Mouse (Mus musculus): ENCODE measurements at regions not wholly inside any gene's neighbourhood (a gene's known extent, or its start where the extent isn't known, plus 50 kb on each side); places are given as distances from the start of the nearest gene placed in this dataset.
"Not testable (repeated sequence)": the region's sequence is repeated elsewhere in the genome, so short reads cannot be mapped to it uniquely, and the experiment has no call there.

GRCm38 (mm10) chr6:41140916-41141315 is 105.6 kb upstream of the 2210010C04Rik start:
- 96% methylated on average over 1 of the region's 1 CpGs for WGBS
- Histone ChIP-seq H3K9ac (ENCODE audit: low read length) (no peak overlapping the region), H3K27me3 (ENCODE audit: control insufficient read depth, insufficient read depth, low read length) (no peaks in the 10 kb centered on the region), H3K27ac (ENCODE audit: low read depth, low read length) (no peak overlapping the region), H3K9me3 (ENCODE audit: control insufficient read depth, low read length) (no peaks in the 10 kb centered on the region), H3K4me2 (ENCODE audit: low read depth) (no peak overlapping the region), H3K4me3 (ENCODE audit: low read depth, low read length) (no peak overlapping the region), H3K36me3 (ENCODE audit: control insufficient read depth, insufficient read depth, low read length) (no peaks in the 10 kb centered on the region), H3K4me1 (ENCODE audit: control insufficient read depth, insufficient read depth, low read length) (no peaks in the 10 kb centered on the region)
- DNase-seq (ENCODE audit: low spot score) = no peak
- ATAC-seq (ENCODE audit: insufficient read depth, low FRiP score, low TSS enrichment) = no peak

- ATAC-seq (ENCODE audit: insufficient read depth, low FRiP score, low TSS enrichment) = peak; percentile 63; the same call in 1 of the 2 replicates
- not testable (repeated sequence) for H3K27me3 ChIP-seq (ENCODE audit: control insufficient read depth, insufficient read depth, low read length); H3K4me1 ChIP-seq (ENCODE audit: control insufficient read depth, insufficient read depth, low read length); H3K4me2 ChIP-seq (ENCODE audit: low read depth); H3K9me3 ChIP-seq (ENCODE audit: control insufficient read depth, low read length); H3K36me3 ChIP-seq (ENCODE audit: control insufficient read depth, insufficient read depth, low read length); DNase-seq (ENCODE audit: low spot score); H3K4me3 ChIP-seq (ENCODE audit: low read depth, low read length); H3K9ac ChIP-seq (ENCODE audit: low read length); H3K27ac ChIP-seq (ENCODE audit: low read depth, low read length)
- 50% methylated on average over 2 of the region's 2 CpGs for WGBS
These were observed 102.1 kb upstream of the 2210010C04Rik start for GRCm38 (mm10) chr6:41137401-41137777.

GRCm38 (mm10) chr6:41136717-41137400 is 101.5 kb upstream of the 2210010C04Rik start:
- no peaks in the 10 kb centered on the region for H3K36me3 ChIP-seq (ENCODE audit: control insufficient read depth, insufficient read depth, low read length)
- H3K4me3 ChIP-seq (ENCODE audit: low read depth, low read length) = no peak overlapping the region
- no peak overlapping the region for H3K27ac ChIP-seq (ENCODE audit: low read depth, low read length)
- DNase-seq (ENCODE audit: low spot score) = peak; percentile 70
- H3K4me2 ChIP-seq (ENCODE audit: low read depth) = no peak overlapping the region
- WGBS = 36% methylated on average over 6 of the region's 6 CpGs
- no peaks in the 10 kb centered on the region for H3K9me3 ChIP-seq (ENCODE audit: control insufficient read depth, low read length)
- H3K9ac ChIP-seq (ENCODE audit: low read length) = no peak overlapping the region
- H3K27me3 ChIP-seq (ENCODE audit: control insufficient read depth, insufficient read depth, low read length) = no peaks in the 10 kb centered on the region
- ATAC-seq (ENCODE audit: insufficient read depth, low FRiP score, low TSS enrichment) = peak; percentile 67
- H3K4me1 ChIP-seq (ENCODE audit: control insufficient read depth, insufficient read depth, low read length) = no peaks in the 10 kb centered on the region

GRCm38 (mm10) chr6:41135160-41135559 is 99.9 kb upstream of the 2210010C04Rik start:
- H3K27me3 ChIP-seq (ENCODE audit: control insufficient read depth, insufficient read depth, low read length) = no peaks in the 10 kb centered on the region
- H3K27ac ChIP-seq (ENCODE audit: low read depth, low read length) = no peak overlapping the region
- no peak overlapping the region for H3K9ac ChIP-seq (ENCODE audit: low read length)
- ATAC-seq (ENCODE audit: insufficient read depth, low FRiP score, low TSS enrichment) (no peak), DNase-seq (ENCODE audit: low spot score) (no peak)
- H3K9me3 ChIP-seq (ENCODE audit: control insufficient read depth, low read length) = no peaks in the 10 kb centered on the region
- no peaks in the 10 kb centered on the region for H3K36me3 ChIP-seq (ENCODE audit: control insufficient read depth, insufficient read depth, low read length)
- H3K4me1 ChIP-seq (ENCODE audit: control insufficient read depth, insufficient read depth, low read length) = no peaks in the 10 kb centered on the region
- WGBS = 75% methylated on average over 4 of the region's 4 CpGs
- H3K4me2 ChIP-seq (ENCODE audit: low read depth) = no peak overlapping the region
- H3K4me3 ChIP-seq (ENCODE audit: low read depth, low read length) = no peak overlapping the region

GRCm38 (mm10) chr6:41129906-41130305 is 94.6 kb upstream of the 2210010C04Rik start:
- no peak for ATAC-seq (ENCODE audit: insufficient read depth, low FRiP score, low TSS enrichment)
- no peak for DNase-seq (ENCODE audit: low spot score)
- no peaks in the 10 kb centered on the region for H3K27me3 ChIP-seq (ENCODE audit: control insufficient read depth, insufficient read depth, low read length)

GRCm38 (mm10) chr6:41127816-41128215 is 92.5 kb upstream of the 2210010C04Rik start:
- WGBS = 88% methylated on average over 7 of the region's 7 CpGs
- Histone ChIP-seq H3K27ac (ENCODE audit: low read depth, low read length) (no peak overlapping the region), H3K36me3 (ENCODE audit: control insufficient read depth, insufficient read depth, low read length) (no peaks in the 10 kb centered on the region), H3K4me3 (ENCODE audit: low read depth, low read length) (no peak overlapping the region), H3K27me3 (ENCODE audit: control insufficient read depth, insufficient read depth, low read length) (no peaks in the 10 kb centered on the region), H3K9ac (ENCODE audit: low read length) (no peak overlapping the region), H3K9me3 (ENCODE audit: control insufficient read depth, low read length) (no peaks in the 10 kb centered on the region), H3K4me1 (ENCODE audit: control insufficient read depth, insufficient read depth, low read length) (no peaks in the 10 kb centered on the region), H3K4me2 (ENCODE audit: low read depth) (no peak overlapping the region)
- DNase-seq (ENCODE audit: low spot score) (no peak), ATAC-seq (ENCODE audit: insufficient read depth, low FRiP score, low TSS enrichment) (no peak)

More at GRCm38 (mm10) chr6:41129906-41130305, 94.6 kb upstream of the 2210010C04Rik start:
- H3K4me3 ChIP-seq (ENCODE audit: low read depth, low read length) = no peak overlapping the region
- no peaks in the 10 kb centered on the region for H3K9me3 ChIP-seq (ENCODE audit: control insufficient read depth, low read length)
- no peak overlapping the region for H3K27ac ChIP-seq (ENCODE audit: low read depth, low read length)
- WGBS = 93% methylated on average over 4 of the region's 4 CpGs
- H3K4me2 ChIP-seq (ENCODE audit: low read depth) = no peak overlapping the region
- no peaks in the 10 kb centered on the region for H3K36me3 ChIP-seq (ENCODE audit: control insufficient read depth, insufficient read depth, low read length)
- H3K9ac ChIP-seq (ENCODE audit: low read length) = no peak overlapping the region
- no peaks in the 10 kb centered on the region for H3K4me1 ChIP-seq (ENCODE audit: control insufficient read depth, insufficient read depth, low read length)

GRCm38 (mm10) chr6:41126855-41127254 is 91.5 kb upstream of the 2210010C04Rik start:
- ATAC-seq (ENCODE audit: insufficient read depth, low FRiP score, low TSS enrichment) (no peak), DNase-seq (ENCODE audit: low spot score) (no peak)
- Histone ChIP-seq H3K27ac (ENCODE audit: low read depth, low read length) (no peak overlapping the region), H3K9me3 (ENCODE audit: control insufficient read depth, low read length) (no peaks in the 10 kb centered on the region), H3K4me2 (ENCODE audit: low read depth) (no peak overlapping the region), H3K4me3 (ENCODE audit: low read depth, low read length) (no peak overlapping the region), H3K27me3 (ENCODE audit: control insufficient read depth, insufficient read depth, low read length) (no peaks in the 10 kb centered on the region), H3K4me1 (ENCODE audit: control insufficient read depth, insufficient read depth, low read length) (no peaks in the 10 kb centered on the region), H3K36me3 (ENCODE audit: control insufficient read depth, insufficient read depth, low read length) (no peaks in the 10 kb centered on the region), H3K9ac (ENCODE audit: low read length) (no peak overlapping the region)

GRCm38 (mm10) chr6:41121641-41122040 is 86.3 kb upstream of the 2210010C04Rik start:
- no peak for ATAC-seq (ENCODE audit: insufficient read depth, low FRiP score, low TSS enrichment)
- DNase-seq (ENCODE audit: low spot score) = no peak
- Histone ChIP-seq H3K27me3 (ENCODE audit: control insufficient read depth, insufficient read depth, low read length) (no peaks in the 10 kb centered on the region), H3K4me3 (ENCODE audit: low read depth, low read length) (no peak overlapping the region), H3K9ac (ENCODE audit: low read length) (no peak overlapping the region), H3K4me1 (ENCODE audit: control insufficient read depth, insufficient read depth, low read length) (no peaks in the 10 kb centered on the region), H3K9me3 (ENCODE audit: control insufficient read depth, low read length) (no peaks in the 10 kb centered on the region), H3K36me3 (ENCODE audit: control insufficient read depth, insufficient read depth, low read length) (no peaks in the 10 kb centered on the region), H3K27ac (ENCODE audit: low read depth, low read length) (no peak overlapping the region), H3K4me2 (ENCODE audit: low read depth) (no peak overlapping the region)
- 84% methylated on average over 3 of the region's 3 CpGs for WGBS

GRCm38 (mm10) chr6:41119176-41119575 is 83.9 kb upstream of the 2210010C04Rik start:
- ATAC-seq (ENCODE audit: insufficient read depth, low FRiP score, low TSS enrichment) = no peak
- Histone ChIP-seq H3K27me3 (ENCODE audit: control insufficient read depth, insufficient read depth, low read length) (no peaks in the 10 kb centered on the region), H3K9me3 (ENCODE audit: control insufficient read depth, low read length) (no peaks in the 10 kb centered on the region), H3K27ac (ENCODE audit: low read depth, low read length) (no peak overlapping the region), H3K4me3 (ENCODE audit: low read depth, low read length) (no peak overlapping the region), H3K4me1 (ENCODE audit: control insufficient read depth, insufficient read depth, low read length) (no peaks in the 10 kb centered on the region), H3K4me2 (ENCODE audit: low read depth) (no peak overlapping the region), H3K9ac (ENCODE audit: low read length) (no peak overlapping the region), H3K36me3 (ENCODE audit: control insufficient read depth, insufficient read depth, low read length) (no peaks in the 10 kb centered on the region)
- WGBS = 88% methylated on average over 2 of the region's 2 CpGs
- no peak for DNase-seq (ENCODE audit: low spot score)
